Mouse (Mus musculus): ENCODE measurements around the gene Kif18b.

- TF ChIP-seq CTCF (IDR thresholded peaks at IDR 0.05; ENCODE audit: low read depth): no peak
- TF ChIP-seq EP300 (IDR thresholded peaks at IDR 0.05; ENCODE audit: low read depth): no peak
Measured at GRCm38 (mm10) chr11:102958431-102958830, 33.5 kb upstream of the Kif18b start.
